Mouse (Mus musculus) G1E (cell line): ENCODE data around the gene Cntd1.

Source experiments
- CTCF ChIP-seq: IDR thresholded peaks from 2 replicates; pipeline ENCODE4 v1.5.1; 2012; ENCODE audit warnings: low read depth, low read length, inconsistent platforms, mixed read lengths
- GATA2 ChIP-seq: IDR thresholded peaks from 2 replicates; pipeline ENCODE4 v1.6.1; 2012; ENCODE audit warnings: low read depth, low read length, inconsistent platforms, borderline replicate concordance
- POLR2AphosphoS5 ChIP-seq: IDR thresholded peaks from 2 replicates; pipeline ENCODE4 v1.6.1; 2012; ENCODE audit warnings: low read depth, low read length, inconsistent platforms; ENCODE audit not compliant: insufficient replicate concordance
- TAL1 ChIP-seq: conservative IDR thresholded peaks from 2 replicates; pipeline ENCODE4 v1.6.1; 2012; ENCODE audit warnings: low read depth, low read length, inconsistent platforms, mixed read lengths

DNA sequence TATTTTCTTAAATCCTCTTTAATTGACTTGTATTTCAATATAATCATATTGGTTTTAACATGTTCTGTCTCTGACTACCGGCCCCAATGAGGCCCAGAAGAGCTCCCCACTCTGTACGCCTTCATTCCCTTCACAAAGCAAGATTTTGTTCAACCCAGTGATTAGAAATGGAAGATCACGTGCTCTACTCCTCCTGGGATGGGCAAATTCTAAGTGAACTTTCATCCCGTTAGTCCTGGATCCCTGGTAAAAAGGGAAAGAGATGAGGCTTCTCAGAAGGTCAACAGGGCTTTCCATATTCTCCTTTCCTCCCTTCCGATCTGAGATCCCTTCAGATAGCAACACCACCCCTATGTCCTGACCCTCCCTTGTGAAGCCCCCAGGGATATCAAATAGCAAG, 48.3 kb upstream of the Cntd1 start:
- TF ChIP-seq CTCF (no peak), GATA2 (no peak), TAL1 (no peak), POLR2AphosphoS5 (no peak)
